Mouse (Mus musculus) embryonic facial prominence, embryonic 12.5 days (tissue): ENCODE measurements around the gene Mettl21e. TPM values are rescaled to one million over a fixed set of nuclear protein-coding genes. Genes with fewer than 3 reads are reported as not detected.

Experiments used
- ATAC-seq: fragments of 200-750 bp; cut with Nextera tagmentation; 2 replicates; pipeline ENCODE4 v1.8.0; 2017; ENCODE audit not compliant: insufficient number of reproducible peaks, insufficient read depth, low FRiP score, low TSS enrichment
- H3K27ac ChIP-seq: fragments of 300-500 bp; sonication (generic); 2 replicates; pipeline ENCODE4 v1.5.1; 2016; ENCODE audit warnings: mild to moderate bottlenecking
- H3K27me3 ChIP-seq: fragments of 300-500 bp; sonication (generic); 2 replicates; pipeline ENCODE4 v1.6.1; 2016; ENCODE audit warnings: mild to moderate bottlenecking, moderate library complexity
- H3K36me3 ChIP-seq: fragments of 300-500 bp; sonication (generic); 2 replicates; pipeline ENCODE4 v1.6.1; 2016; ENCODE audit warnings: mild to moderate bottlenecking
- H3K4me1 ChIP-seq: fragments of 300-500 bp; sonication (generic); 2 replicates; pipeline ENCODE4 v1.6.1; 2016
- H3K4me2 ChIP-seq: fragments of 300-500 bp; sonication (generic); replicated peaks from 2 replicates; pipeline ENCODE4 v1.6.1; 2016; ENCODE audit warnings: mild to moderate bottlenecking, moderate library complexity
- H3K4me3 ChIP-seq: fragments of 300-500 bp; sonication (generic); 2 replicates; pipeline ENCODE4 v1.5.1; 2016; ENCODE audit warnings: mild to moderate bottlenecking
- H3K9ac ChIP-seq: fragments of 300-500 bp; sonication (generic); 2 replicates; pipeline ENCODE4 v1.6.1; 2016; ENCODE audit warnings: mild to moderate bottlenecking, moderate library complexity
- H3K9me3 ChIP-seq: fragments of 300-500 bp; sonication (generic); 2 replicates; pipeline ENCODE4 v1.6.1; 2016; ENCODE audit warnings: mild to moderate bottlenecking, moderate library complexity
- WGBS: fragments of 180-500 bp; shearing (Covaris S2); methylation state at CpG from one replicate; pipeline ENCODE4 v1.1.7; 2016; 5-methylcytosine and 5-hydroxymethylcytosine counted together
- polyA plus RNA-seq: library from polyadenylated mRNA; unstranded; fragments of >200 nt; fragmentation: Nextera tagmentation; extraction: Ambion mirVana; gene quantifications from 2 replicates; pipeline ENCODE4 v1.2.1, GENCODE M21; 2016

The Mettl21e gene
- polyA plus RNA-seq, 1 experiment from 2014 or later: 0.05 TPM

- H3K4me1 ChIP-seq: no peaks in the 10 kb centered on the region
- no peak overlapping the region for H3K9ac ChIP-seq
- H3K27me3 ChIP-seq: no peaks in the 10 kb centered on the region
- no peaks in the 10 kb centered on the region for H3K9me3 ChIP-seq
- no peak overlapping the region for H3K4me3 ChIP-seq
- no peak overlapping the region for H3K27ac ChIP-seq
- peaks cover 5% of the 10 kb centered on the region for H3K36me3 ChIP-seq
- H3K4me2 ChIP-seq: no peak overlapping the region
- ATAC-seq: no peak
Observed at GRCm38 (mm10) chr1:44186396-44186795, 32.4 kb downstream of the Mettl21e start.

- peaks cover 68% of the 10 kb centered on the region for H3K36me3 ChIP-seq
- H3K4me2 ChIP-seq: no peak overlapping the region
- ATAC-seq: no peak
Observed at GRCm38 (mm10) chr1:44178086-44178485, 40.7 kb downstream of the Mettl21e start.

GRCm38 (mm10) chr1:44173903-44174302, 44.9 kb downstream of the Mettl21e start:
- Histone ChIP-seq H3K36me3 (peaks cover 80% of the 10 kb centered on the region), H3K27ac (no peak overlapping the region), H3K9me3 (peaks cover 12% of the 10 kb centered on the region), H3K27me3 (no peaks in the 10 kb centered on the region), H3K4me3 (no peak overlapping the region), H3K4me2 (no peak overlapping the region), H3K4me1 (no peaks in the 10 kb centered on the region; the same call in 1 of the 2 replicates), H3K9ac (no peak overlapping the region)
- WGBS: 81% methylated on average over 8 of the region's 8 CpGs
- ATAC-seq: no peak

More at GRCm38 (mm10) chr1:44178086-44178485, 40.7 kb downstream of the Mettl21e start:
- H3K27ac ChIP-seq: no peak overlapping the region
- no peak overlapping the region for H3K4me3 ChIP-seq
- H3K4me1 ChIP-seq: no peaks in the 10 kb centered on the region; the same call in 1 of the 2 replicates
- H3K9me3 ChIP-seq: no peaks in the 10 kb centered on the region
- no peak overlapping the region for H3K9ac ChIP-seq
- WGBS: 92% methylated on average over 5 of the region's 5 CpGs
- no peaks in the 10 kb centered on the region for H3K27me3 ChIP-seq

- WGBS: 96% methylated on average over 4 of the region's 4 CpGs
- Histone ChIP-seq H3K9me3 (peaks cover 12% of the 10 kb centered on the region), H3K4me3 (no peak overlapping the region), H3K4me2 (no peak overlapping the region), H3K27ac (no peak overlapping the region), H3K27me3 (no peaks in the 10 kb centered on the region), H3K36me3 (peaks cover 82% of the 10 kb centered on the region), H3K4me1 (no peaks in the 10 kb centered on the region; the same call in 1 of the 2 replicates), H3K9ac (no peak overlapping the region)
- no peak for ATAC-seq
Observed at GRCm38 (mm10) chr1:44172656-44173055, 46.1 kb downstream of the Mettl21e start.

- H3K9me3 ChIP-seq: peaks cover 12% of the 10 kb centered on the region
- no peak overlapping the region for H3K27ac ChIP-seq
- H3K4me3 ChIP-seq: no peak overlapping the region
- 95% methylated on average over 3 of the region's 3 CpGs for WGBS
- H3K36me3 ChIP-seq: peaks cover 73% of the 10 kb centered on the region
- no peaks in the 10 kb centered on the region for H3K27me3 ChIP-seq
- no peaks in the 10 kb centered on the region for H3K4me1 ChIP-seq
- no peak overlapping the region for H3K9ac ChIP-seq
- ATAC-seq: no peak
- no peak overlapping the region for H3K4me2 ChIP-seq
Observed at GRCm38 (mm10) chr1:44167859-44168383, 50.8 kb downstream of the Mettl21e start.

- Histone ChIP-seq H3K9me3 (no peaks in the 10 kb centered on the region), H3K36me3 (peaks cover 81% of the 10 kb centered on the region), H3K27ac (no peak overlapping the region), H3K4me3 (no peak overlapping the region), H3K27me3 (no peaks in the 10 kb centered on the region), H3K4me2 (no peak overlapping the region), H3K4me1 (no peaks in the 10 kb centered on the region), H3K9ac (no peak overlapping the region)
- no peak for ATAC-seq
- 93% methylated on average over 5 of the region's 5 CpGs for WGBS
Observed at GRCm38 (mm10) chr1:44162389-44162788, 56.4 kb downstream of the Mettl21e start.

GRCm38 (mm10) chr1:44161818-44162217, 56.9 kb downstream of the Mettl21e start:
- Histone ChIP-seq H3K27ac (no peak overlapping the region), H3K4me1 (no peaks in the 10 kb centered on the region), H3K9ac (no peak overlapping the region), H3K4me2 (no peak overlapping the region), H3K36me3 (peaks cover 77% of the 10 kb centered on the region), H3K4me3 (no peak overlapping the region), H3K27me3 (no peaks in the 10 kb centered on the region), H3K9me3 (no peaks in the 10 kb centered on the region)
- 95% methylated on average over 6 of the region's 6 CpGs for WGBS
- ATAC-seq: no peak

GRCm38 (mm10) chr1:44158317-44158716, 60.4 kb downstream of the Mettl21e start:
- no peaks in the 10 kb centered on the region for H3K4me1 ChIP-seq
- no peak overlapping the region for H3K27ac ChIP-seq
- no peak overlapping the region for H3K4me2 ChIP-seq
- H3K36me3 ChIP-seq: peaks cover 56% of the 10 kb centered on the region
- 94% methylated on average over 6 of the region's 6 CpGs for WGBS
- ATAC-seq: no peak
- H3K27me3 ChIP-seq: no peaks in the 10 kb centered on the region
- H3K9ac ChIP-seq: no peak overlapping the region
- no peaks in the 10 kb centered on the region for H3K9me3 ChIP-seq
- no peak overlapping the region for H3K4me3 ChIP-seq

GRCm38 (mm10) chr1:44155287-44155686, 63.5 kb downstream of the Mettl21e start:
- Histone ChIP-seq H3K4me2 (no peak overlapping the region), H3K4me1 (no peaks in the 10 kb centered on the region), H3K27ac (no peak overlapping the region), H3K9ac (no peak overlapping the region), H3K9me3 (no peaks in the 10 kb centered on the region), H3K36me3 (peaks cover 29% of the 10 kb centered on the region), H3K4me3 (no peak overlapping the region), H3K27me3 (no peaks in the 10 kb centered on the region)
- 94% methylated on average over 4 of the region's 4 CpGs for WGBS
- ATAC-seq: no peak

Other genes starting within 250 kb of the Mettl21e start
- gene Mettl21c, start 198.9 kb downstream of the Mettl21e start, polyA plus RNA-seq: 0.61 and 0.87 TPM in 2 replicates
- gene Gm8251, start 157.0 kb downstream of the Mettl21e start, polyA plus RNA-seq: 0.03 and 0.06 TPM in 2 replicates
- gene Tex30, start 116.5 kb downstream of the Mettl21e start, polyA plus RNA-seq: 76.1 and 79.0 TPM in 2 replicates
- gene Kdelc1, start 100.2 kb downstream of the Mettl21e start, polyA plus RNA-seq: 69.9 and 80.1 TPM in 2 replicates
- 26.4 and 31.5 TPM in 2 replicates for gene Bivm, start 100.0 kb downstream of the Mettl21e start, polyA plus RNA-seq
- gene Ercc5, start 71.2 kb downstream of the Mettl21e start, polyA plus RNA-seq: 33.0 and 35.9 TPM in 2 replicates